Mouse (Mus musculus): ENCODE data around the gene Abca13. TPM values are rescaled to one million over a fixed set of nuclear protein-coding genes. Genes with fewer than 3 reads are reported as not detected.
A peak's percentile ranks its signal among the peaks of the same experiment; 100 is the strongest.

Gene Abca13
- total and polyA plus RNA-seq, 3 experiments = under 0.01 to 0.03 (median 0.03) TPM

- Histone ChIP-seq H3K27ac (ENCODE audit: insufficient read depth, low read depth) (no peak overlapping the region), H3K36me3 (replicated peaks in 1 of 2; ENCODE audit: control insufficient read depth in 1 of 2, insufficient read depth in 1 of 2, low read length in 1 of 2) (no peaks in the 10 kb centered on the region), H3K9me3 (replicated peaks; ENCODE audit: low read length) (peaks cover 13% of the 10 kb centered on the region), H3K4me2 (ENCODE audit: insufficient read depth, low read depth, poor library complexity, severe bottlenecking) (no peak overlapping the region), H3K4me1 (ENCODE audit: control insufficient read depth in 1 of 2, insufficient read depth in 2 of 2) (no peaks in the 10 kb centered on the region), H3K9ac (ENCODE audit: insufficient read depth, low read depth) (no peak overlapping the region), H3K79me2 (replicated peaks; ENCODE audit: control insufficient read depth, extremely low read depth, insufficient read depth, poor library complexity, severe bottlenecking) (no peaks in the 10 kb centered on the region), H3K27me3 (replicated peaks) (no peaks in the 10 kb centered on the region), H3K4me3 (replicated peaks in 1 of 3; ENCODE audit: low read depth in 2 of 3, low read length in 2 of 3, poor library complexity in 1 of 3) (no peak overlapping the region)
- TF ChIP-seq E2F4 (IDR thresholded peaks at IDR 0.05; ENCODE audit: insufficient replicate concordance, low read depth, low read length) (no peak), JUN (IDR thresholded peaks at IDR 0.05; ENCODE audit: insufficient read depth, low read depth, low read length) (no peak), MAZ (IDR thresholded peaks at IDR 0.05; ENCODE audit: low read depth, low read length) (no peak), ELF1 (IDR thresholded peaks at IDR 0.05; ENCODE audit: low read depth, low read length) (no peak), CHD1 (IDR thresholded peaks at IDR 0.05; ENCODE audit: low read depth, low read length) (no peak), IRF4 (IDR thresholded peaks at IDR 0.05; ENCODE audit: low read depth, low read length) (no peak), POLR2AphosphoS2 (IDR thresholded peaks at IDR 0.05; ENCODE audit: low read depth, low read length) (no peak), JUND (conservative IDR thresholded peaks at IDR 0.05; ENCODE audit: low read depth, low read length) (no peak), MEF2A (IDR thresholded peaks at IDR 0.05; ENCODE audit: borderline replicate concordance, low read depth, low read length) (no peak), EP300 (IDR thresholded peaks at IDR 0.05; ENCODE audit: low read length) (no peak), SMC3 (IDR thresholded peaks at IDR 0.05; ENCODE audit: low read depth, low read length) (no peak), USF2 (conservative IDR thresholded peaks at IDR 0.05; ENCODE audit: low read depth, low read length) (no peak), TCF12 (IDR thresholded peaks at IDR 0.05; ENCODE audit: low read depth, low read length) (no peak), RAD21 (IDR thresholded peaks at IDR 0.05; ENCODE audit: low read depth, low read length) (no peak), POLR2A (IDR thresholded peaks at IDR 0.05; ENCODE audit: low read depth, low read length) (no peak), CHD2 (IDR thresholded peaks at IDR 0.05; ENCODE audit: low read length) (no peak)
- DNase-seq (ENCODE audit: extremely low read depth) = no peak
- in situ Hi-C loops (cut with MboI; ENCODE audit: low pct_ligation_motif_present, low pct_unique_long_range_greater_than_20kb, low sequenced_read_pairs) (no loop called here), dilution Hi-C loops (cut with MboI; ENCODE audit: extremely low pct_ligation_motif_present, extremely low pct_unique_long_range_greater_than_20kb, low sequenced_read_pairs) (no loop called here)
These were observed 280.7 kb downstream of the Abca13 start for GRCm38 (mm10) chr11:9472400-9472799.

- Histone ChIP-seq H3K79me2 (replicated peaks; ENCODE audit: control insufficient read depth, extremely low read depth, insufficient read depth, poor library complexity, severe bottlenecking) (no peaks in the 10 kb centered on the region), H3K9ac (ENCODE audit: insufficient read depth, low read depth) (no peak overlapping the region), H3K4me1 (ENCODE audit: control insufficient read depth in 1 of 2, insufficient read depth in 2 of 2) (no peaks in the 10 kb centered on the region), H3K36me3 (replicated peaks in 1 of 2; ENCODE audit: control insufficient read depth in 1 of 2, insufficient read depth in 1 of 2, low read length in 1 of 2) (no peaks in the 10 kb centered on the region), H3K27me3 (replicated peaks) (no peaks in the 10 kb centered on the region), H3K4me2 (ENCODE audit: insufficient read depth, low read depth, poor library complexity, severe bottlenecking) (no peak overlapping the region), H3K27ac (ENCODE audit: insufficient read depth, low read depth) (no peak overlapping the region), H3K9me3 (replicated peaks; ENCODE audit: low read length) (peaks cover 33% of the 10 kb centered on the region), H3K4me3 (replicated peaks in 1 of 3; ENCODE audit: low read depth in 2 of 3, low read length in 2 of 3, poor library complexity in 1 of 3) (no peak overlapping the region)
- peak in 1 of 2 experiments; percentile 45; a peak in 2 of 4 replicates for TF ChIP-seq CTCF (conservative IDR thresholded peaks at IDR 0.05 in 1 of 2, IDR thresholded peaks at IDR 0.05 in 1 of 2; ENCODE audit: low read depth in 2 of 2, low read length in 2 of 2)
- TF ChIP-seq SIN3A (IDR thresholded peaks at IDR 0.05; ENCODE audit: low read length) = no peak
- TF ChIP-seq CHD2 (IDR thresholded peaks at IDR 0.05; ENCODE audit: low read length) = no peak
- peak; percentile 57 for TF ChIP-seq RAD21 (IDR thresholded peaks at IDR 0.05; ENCODE audit: low read depth, low read length)
- no peak for TF ChIP-seq ZC3H11A (IDR thresholded peaks at IDR 0.05; ENCODE audit: low read depth, low read length)
- peak; percentile 45 for TF ChIP-seq SMC3 (IDR thresholded peaks at IDR 0.05; ENCODE audit: low read depth, low read length)
- no peak for TF ChIP-seq MEF2A (IDR thresholded peaks at IDR 0.05; ENCODE audit: borderline replicate concordance, low read depth, low read length)
- TF ChIP-seq MAZ (IDR thresholded peaks at IDR 0.05; ENCODE audit: low read depth, low read length) = no peak
- TF ChIP-seq TBP (conservative IDR thresholded peaks at IDR 0.05; ENCODE audit: low read depth, low read length) = no peak
- dilution Hi-C loops (cut with MboI; ENCODE audit: extremely low pct_ligation_motif_present, extremely low pct_unique_long_range_greater_than_20kb, low sequenced_read_pairs) = no loop called here
- in situ Hi-C loops (cut with MboI; ENCODE audit: low pct_ligation_motif_present, low pct_unique_long_range_greater_than_20kb, low sequenced_read_pairs) = no loop called here
- DNase-seq (ENCODE audit: extremely low read depth) = peak; percentile 17
These were observed 289.8 kb downstream of the Abca13 start for GRCm38 (mm10) chr11:9481511-9481910.

Measured in CH12.LX (cell line).